Mouse (Mus musculus) lung, postnatal 36 days (tissue): ENCODE results near the gene Arpp19.
A peak's percentile ranks its signal among the peaks of the same experiment; 100 is the strongest.

ENCODE experiments used
- DNase-seq: peaks from one replicate; pipeline ENCODE4 v3.0.0; 2022; ENCODE audit warnings: mixed read lengths

Arpp19 gene

DNA sequence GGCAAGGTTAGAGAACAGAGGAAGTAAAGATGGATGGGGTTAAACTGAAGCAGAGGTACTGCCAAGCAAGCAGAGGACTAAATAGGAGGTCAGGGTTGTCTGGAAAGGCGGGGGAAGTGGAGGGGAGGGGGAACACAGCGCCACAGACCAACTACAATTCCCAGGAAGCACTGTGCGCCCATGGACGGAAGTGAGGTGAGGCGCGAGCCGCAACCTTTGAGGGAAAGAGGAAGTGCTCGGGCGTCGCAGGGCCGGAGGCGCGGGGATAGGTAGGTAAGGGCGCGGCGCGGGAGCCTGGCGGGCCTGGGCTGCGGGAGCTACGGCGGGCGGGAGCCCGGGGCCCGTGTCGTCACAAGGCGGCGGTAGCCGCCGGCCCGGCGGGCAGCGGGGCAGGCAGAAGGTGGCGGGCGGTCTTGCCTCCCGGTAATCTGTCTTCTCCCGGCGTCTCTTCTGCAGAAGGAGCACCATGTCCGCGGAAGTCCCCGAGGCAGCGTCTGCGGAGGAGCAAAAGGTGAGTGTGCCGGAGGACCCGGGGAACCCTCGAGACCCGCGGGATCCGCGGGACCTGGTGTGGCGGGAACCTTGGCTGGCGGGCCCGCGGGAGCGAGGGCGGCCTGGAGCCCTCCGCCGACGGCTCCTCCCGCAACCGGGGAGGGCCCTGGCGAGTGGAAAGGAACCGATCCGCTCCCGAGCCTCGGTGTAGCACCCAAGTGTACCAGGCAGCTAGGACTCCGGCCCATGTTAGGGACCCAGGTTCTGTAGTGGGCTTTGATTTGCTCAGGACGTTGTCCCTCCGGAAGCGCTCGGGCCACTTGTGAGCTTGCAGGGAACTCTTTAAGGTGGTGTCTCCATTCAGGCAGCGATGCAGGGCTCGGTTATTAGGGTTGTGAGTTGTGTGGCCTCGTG is at the start of gene Arpp19:
Gene Arpp19, plus strand, starts transcription at position 164 of the 906 bp plus-strand sequence.
- DNase-seq, result peak; percentile 90

DNA sequence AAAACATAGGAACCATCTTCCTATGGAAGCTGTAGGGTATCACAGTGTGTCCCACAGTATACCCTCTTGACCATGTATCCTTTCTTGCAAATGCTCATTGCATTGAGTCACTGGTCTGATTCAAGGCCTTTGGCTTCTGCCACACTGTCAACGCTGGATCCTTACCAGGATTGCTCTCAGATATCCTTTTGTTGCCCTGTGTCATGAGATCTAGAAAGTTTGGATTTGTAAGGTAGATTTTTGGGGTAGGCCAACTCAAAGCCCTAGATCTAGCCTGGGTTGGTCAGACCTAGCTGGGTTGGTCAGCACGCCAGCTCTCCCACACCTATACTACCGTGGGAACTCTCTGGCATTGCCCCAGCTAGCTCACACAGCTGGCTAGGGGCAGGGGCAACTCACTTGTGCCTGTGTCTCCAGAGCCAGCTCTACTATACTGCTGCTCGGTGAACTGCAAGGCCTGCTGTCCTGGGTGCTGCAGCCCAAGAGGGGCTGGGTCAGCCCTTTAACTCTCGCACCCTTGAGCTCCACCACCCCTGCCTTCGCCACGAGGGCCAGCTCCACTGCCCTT is 48.4 kb upstream of the Arpp19 start:
- no peak for DNase-seq

DNA sequence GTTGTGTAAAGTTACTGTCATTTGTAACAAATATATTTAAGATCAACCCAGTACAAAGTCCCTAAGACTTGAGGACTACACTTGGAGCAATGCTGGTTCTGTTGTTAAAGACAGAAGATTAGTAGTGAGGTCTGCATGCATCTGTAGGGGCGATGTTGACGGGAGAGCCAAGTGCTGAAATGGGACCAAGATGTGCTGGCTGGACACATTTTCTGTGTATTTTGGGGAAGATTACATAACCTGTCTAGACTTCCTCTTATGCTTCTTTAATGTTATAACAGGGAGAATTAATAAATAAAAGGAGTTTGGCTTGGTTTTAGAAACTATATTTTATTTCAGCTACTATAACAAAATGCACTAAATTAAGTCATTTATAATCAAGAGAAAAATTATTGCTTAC is 47.4 kb upstream of the Arpp19 start:
- DNase-seq, result no peak

DNA sequence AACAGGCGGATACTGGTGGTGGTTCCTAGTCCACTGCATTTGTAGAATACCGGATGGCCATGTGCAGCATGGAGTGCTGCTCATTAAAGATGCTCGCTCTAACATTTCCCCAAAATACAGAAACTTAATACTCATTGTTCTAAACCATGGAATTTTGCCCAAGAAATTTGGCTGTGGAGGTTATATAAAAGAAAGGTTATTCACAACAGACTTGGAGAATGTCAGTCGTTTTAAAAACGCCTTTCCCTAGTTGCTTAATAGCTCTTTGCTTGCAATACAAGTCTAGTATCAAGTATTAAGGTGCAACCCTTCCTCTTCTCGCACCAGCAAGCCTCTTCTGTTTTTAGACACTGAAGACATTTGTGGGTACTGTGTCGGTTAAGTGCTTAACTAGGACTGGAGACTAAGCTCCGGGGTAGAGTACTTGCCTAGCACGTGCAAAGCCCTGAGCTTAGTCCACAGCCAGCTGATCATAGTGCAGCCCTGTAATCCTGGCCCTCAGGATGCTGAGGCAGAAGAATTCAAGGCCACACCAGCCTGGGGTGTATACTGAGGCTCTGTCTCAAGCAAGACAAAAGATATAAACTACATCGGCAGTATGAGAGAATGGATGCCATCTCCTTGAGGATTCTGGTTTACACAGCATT is 42.7 kb upstream of the Arpp19 start:
- DNase-seq, result no peak

DNA sequence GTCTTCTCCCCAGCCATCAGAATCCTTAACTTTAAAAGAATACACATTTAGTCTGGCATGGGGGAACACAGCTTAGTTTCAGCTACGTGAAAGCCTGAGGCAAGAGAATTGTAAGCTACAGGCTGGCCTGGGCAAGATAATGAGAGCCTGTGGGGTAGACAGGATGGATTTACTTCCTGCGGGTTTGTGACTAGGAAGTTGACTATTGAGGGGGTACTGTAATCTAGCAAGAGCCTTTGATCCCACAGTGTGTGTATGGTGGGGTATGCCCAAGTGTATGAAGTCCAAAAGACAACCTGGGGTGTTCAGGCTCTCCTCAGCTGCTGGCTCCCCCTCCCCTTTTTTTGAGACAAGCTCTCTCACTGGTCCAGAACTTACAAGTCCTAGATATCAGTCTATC is 41.1 kb upstream of the Arpp19 start:
- DNase-seq, result no peak

DNA sequence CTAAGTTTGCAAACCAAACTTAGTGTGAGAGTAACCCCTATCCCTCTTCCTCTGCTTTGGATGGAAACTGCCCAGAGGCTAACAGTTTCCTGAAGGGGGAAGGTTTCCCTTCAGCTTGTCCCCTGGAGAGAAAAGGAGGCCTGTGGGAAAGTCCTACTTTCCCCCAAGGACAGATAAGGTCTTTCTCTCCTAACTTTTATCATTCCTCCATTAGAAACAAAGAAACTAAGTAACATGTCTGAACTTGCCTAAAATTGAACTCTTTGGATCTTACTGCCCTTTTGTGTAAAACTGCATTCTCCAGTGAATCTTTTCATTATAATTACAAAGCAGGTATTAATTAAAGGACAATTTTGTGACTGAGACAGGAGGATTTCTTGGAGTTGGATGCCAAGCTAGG is 39.4 kb upstream of the Arpp19 start:
- no peak for DNase-seq

DNA sequence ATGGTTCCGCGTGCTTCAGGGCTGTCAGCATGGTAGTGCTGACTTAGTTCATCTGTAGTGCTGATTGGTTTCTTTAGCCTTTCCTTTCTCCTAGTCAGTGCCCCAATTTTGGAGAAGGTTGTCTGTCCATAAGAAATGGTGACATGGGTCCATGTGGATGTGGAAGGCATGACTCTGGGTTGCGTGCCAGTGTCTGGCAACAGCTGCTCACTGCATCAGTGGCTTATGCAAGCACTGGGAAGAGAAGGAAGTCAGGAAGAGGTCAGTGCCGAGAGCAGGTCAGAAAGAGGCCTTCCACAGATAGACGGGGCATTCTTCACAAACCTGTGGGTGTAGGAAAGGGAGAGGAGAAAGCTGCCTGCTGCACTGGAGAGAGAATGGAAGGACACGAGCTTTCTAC is 36.4 kb upstream of the Arpp19 start:
- DNase-seq, result peak; percentile 19

DNA sequence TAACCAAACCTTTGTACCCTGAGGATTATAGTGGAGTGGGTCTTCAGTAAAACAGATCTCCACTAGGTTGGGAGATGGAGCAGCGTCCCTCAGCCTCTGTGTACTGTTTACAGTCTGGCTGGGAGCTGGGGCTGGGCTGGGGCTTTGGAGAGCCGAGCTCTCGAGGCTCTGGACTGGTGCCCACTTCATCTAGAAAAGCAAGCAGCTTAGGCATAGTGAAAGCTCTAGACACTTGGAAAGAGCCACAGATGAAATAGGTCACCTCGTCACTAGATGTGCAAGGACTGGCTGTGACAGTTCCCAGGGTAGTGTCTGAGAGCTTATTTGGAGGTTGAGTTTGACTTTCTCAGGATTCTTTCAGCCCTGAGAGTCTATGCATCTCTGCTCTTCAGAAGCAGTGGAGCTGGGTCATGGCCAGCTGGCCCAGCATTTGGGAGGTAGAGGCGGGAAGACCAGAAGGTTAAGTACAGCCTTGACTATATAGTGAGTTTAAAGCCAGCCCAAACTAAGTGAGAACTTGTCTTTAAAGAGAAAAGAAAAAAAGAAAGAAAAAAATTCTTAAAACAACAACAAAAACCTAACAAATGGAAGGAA is 35.7 kb upstream of the Arpp19 start:
- peak; percentile 84 for DNase-seq

DNA sequence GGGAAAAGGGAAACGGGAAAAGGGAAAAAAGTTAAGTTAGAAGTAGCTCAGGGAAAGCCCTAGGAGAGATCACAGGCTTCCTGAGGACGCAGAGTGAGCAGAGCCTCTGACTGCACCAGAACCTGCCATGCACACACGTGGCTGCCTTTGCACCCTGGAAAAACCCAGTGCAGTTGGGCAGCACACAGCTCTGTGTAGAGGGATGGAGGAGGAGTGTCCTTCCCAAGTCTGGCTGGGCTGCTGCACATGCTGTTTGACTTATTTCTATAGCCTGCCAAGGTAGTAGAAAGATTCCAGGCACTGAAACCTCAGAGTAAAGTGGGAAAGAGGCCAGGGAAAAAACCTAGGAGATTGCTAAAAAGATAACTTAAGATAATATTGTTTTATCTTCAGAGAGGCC is 35.2 kb upstream of the Arpp19 start:
- DNase-seq, result no peak

DNA sequence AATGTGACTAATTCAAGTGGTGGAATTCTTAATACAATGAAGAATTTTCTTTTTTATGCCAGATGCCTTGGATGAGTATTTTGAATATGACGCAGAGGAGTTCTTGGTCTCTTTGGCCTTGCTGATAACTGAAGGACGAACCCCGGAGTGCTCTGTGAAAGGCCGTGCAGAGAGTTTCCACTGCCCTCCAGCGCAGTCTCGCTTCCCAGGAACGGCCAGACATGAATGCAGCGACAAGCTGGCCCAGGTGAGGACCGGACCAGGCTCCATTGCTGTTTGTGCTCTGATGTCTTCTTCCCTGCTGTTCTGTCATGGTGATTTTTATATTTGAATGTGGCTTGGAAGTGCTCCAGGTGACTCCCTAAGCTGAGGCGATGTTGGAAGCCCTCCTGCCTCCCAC is 33.2 kb upstream of the Arpp19 start:
- no peak for DNase-seq

DNA sequence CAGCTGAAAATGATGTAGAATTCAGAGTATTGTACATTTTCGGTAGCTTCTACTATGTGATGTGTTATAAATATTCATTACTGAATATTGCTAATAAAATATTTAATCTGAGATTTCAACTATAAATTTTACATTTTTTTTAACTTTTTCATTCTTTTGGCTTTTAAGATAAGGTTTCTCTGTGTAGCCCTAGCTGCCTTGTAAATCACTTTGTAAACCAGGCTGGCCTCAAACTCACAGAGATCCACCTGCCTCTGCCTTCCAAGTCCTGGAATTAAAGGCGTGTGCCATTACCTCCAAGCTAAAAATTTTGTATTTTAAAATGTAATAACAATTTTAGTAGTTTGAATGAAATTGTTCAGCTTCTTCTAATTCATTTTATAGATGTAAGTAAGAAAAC is 20.8 kb upstream of the Arpp19 start:
- no peak for DNase-seq

DNA sequence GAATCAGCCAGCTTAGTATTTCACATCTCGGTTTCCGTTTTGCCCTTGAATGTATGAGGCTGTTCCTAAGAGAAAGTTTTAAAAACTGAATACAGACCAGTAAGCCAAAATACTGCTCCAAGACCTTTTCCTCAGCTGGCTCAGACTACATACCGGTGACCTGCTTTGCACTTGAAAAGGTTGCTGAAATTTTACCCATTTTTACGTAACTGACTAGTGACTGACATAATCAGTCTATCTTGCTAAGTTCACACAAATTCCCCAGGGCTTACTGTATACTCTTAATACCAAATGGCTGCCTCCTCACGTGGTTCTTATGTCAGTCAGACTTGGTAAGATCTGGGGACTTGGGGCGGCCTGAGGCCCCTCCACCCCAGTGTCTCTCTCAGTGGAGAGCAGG is 18.2 kb upstream of the Arpp19 start:
- no peak for DNase-seq

DNA sequence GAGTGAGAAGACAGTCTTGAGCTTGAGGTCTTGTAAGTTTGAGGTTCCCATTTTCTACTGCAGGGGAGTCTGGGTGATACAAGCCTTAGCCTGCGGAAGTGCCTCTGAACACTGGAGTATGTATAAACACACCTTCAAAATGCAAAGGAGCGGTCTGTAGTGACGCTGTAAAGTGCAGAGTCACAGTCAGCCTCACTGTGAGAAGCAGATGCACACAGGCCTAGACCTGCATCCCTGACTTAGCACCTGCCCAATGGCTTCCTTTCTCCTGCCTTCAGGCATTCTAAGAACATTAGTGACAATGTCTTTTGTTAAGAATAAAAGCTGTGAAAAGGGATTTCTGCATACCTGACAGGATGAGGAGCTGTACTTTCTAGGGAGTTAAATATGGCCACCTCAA is 17.8 kb upstream of the Arpp19 start:
- DNase-seq, result no peak

DNA sequence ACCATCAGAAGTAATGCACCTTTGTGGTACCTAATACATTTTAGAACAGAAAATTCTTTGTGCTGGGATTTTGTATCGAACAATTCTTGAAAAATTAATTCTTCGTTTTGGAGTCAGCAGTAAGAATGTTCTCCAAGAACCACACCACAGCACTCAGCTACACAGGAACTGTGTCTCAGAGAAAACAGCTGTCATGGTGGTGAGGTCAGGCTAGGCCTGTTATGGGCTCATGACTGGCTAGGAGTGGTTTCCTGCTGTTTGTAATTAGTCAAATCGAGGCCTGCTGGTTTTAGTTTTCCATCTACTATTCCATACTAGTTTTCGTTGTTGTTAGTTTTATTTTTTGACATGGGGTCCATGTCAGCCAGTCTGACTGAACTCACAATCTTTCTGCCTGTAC is 16.9 kb upstream of the Arpp19 start:
- no peak for DNase-seq

DNA sequence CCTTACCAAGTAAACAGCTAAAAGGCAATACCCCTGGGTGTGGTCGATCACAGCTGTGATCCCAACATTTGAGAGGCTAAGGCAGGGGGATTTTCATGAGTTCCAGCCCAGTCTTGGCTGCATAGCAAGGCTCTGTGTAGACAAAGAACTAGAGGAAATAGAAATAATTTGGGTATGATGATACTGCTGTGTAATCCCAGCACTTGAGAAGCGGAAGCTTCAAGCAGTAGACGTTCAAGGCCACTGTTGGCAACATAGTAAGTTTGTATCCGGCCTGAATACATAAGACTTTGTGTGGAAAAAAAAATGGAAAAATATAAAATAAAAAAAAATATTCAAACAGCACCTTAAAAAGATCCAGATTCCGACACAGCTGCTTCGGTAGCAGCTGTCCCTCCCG is 14.9 kb upstream of the Arpp19 start:
- no peak for DNase-seq

DNA sequence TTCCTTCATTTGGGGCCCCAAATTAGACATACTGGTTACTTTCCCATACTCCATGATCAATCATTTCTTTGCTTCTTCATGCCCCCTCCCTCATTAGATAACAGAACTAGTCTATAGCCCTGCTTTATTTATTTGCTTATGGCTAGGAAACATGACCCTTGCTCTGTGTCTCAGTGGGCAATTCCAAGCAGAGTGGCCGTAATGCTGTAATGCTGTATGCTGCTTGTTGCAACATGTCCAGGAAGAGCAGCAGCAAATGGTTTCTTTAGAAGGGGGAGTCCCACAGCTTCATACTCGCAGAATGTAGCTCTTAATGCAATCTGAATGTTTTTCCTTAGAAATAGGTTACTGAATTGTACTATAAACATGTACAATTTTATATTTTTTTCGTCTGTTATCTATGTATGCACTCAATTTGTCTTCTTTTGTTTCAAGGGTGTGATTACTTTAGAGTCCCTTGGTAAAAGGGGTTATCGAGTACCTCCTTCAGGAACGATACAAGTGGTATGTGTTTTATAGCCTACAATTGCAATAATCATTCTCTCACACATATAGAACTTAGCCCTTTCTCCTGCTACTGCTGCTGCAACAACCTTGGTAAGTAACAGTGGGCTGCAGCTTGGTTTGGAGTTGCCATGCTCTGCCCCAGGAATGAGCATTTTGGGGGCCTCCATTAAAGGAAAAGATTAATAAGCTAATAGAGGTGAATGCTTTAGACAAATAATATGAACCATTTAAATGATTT is 14.1 kb upstream of the Arpp19 start:
- DNase-seq, result no peak

DNA sequence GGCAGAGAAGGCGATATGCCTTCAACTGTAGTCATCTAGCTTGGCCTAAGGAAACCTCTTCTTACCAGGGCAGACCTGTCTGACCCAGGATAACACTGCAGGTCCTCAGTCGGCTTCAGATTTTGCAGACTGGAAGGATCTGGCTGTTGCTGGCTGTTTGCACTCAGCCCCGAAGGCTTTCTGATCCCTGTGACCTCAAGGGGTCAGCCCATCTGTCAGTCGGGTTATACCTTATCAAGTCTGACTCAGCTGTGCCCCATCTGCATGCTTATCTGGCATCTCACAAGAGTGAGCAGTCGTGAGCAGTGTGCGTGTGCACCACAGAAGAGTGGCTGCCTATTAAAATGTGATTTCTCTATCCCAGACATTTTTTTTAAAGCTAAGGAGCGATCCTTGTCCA is 13.3 kb upstream of the Arpp19 start:
- no peak for DNase-seq

DNA sequence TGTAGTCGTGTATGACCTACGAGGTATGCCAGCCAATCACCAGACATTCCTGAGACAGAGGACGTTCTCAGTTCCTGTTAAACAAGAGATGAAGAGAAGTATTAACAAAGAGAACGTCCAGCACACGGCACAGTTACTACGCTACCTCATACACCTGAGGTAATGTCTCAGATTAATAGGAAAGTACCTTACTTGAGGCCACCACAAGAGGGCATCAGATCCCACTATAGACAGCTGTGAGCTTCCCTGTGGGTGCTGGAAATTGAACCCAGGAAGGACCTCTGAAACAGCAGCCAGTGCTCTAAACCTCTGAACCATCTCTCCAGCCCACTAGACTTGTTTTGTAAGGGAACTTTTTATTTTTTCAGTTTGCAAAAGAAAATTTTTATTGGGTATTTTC is 11.7 kb upstream of the Arpp19 start:
- peak; percentile 14 for DNase-seq

DNA sequence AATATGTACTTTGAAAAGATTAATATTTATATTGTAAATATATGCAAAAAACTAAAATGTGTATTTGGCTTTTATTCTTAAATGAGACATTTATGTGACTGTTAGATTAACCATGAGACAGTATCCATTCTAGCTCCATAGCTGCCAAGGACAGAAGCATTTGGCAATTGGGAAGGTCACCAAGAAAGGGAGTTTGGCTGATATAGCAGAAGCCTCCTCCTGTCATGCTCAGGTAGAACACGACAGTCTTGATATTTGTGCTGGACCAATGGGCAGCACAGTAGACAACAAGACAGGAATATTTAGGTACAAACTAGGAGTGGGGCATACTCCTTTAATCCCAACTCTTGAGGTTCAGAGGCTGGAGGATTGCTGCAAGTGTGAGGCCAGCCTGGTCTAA is 5.0 kb upstream of the Arpp19 start:
- DNase-seq, result no peak

DNA sequence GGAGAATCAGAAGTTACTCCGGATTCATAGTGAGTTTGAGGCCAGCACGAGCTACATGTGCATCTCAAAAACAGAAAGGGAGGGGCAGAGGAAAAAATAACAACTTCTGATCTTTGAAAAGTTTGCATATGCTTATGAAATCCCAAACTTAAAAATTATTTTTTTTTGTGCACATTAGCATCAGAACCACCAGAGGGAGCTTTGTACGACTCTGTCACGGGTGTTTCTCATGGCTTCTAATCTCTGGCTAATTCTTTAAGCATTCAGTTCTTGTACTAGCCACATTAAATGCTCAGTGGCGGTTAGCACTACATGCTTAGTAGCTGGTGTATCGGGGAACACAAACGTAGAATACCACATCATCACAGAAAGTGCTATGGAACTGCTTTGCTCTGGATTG is 4.3 kb upstream of the Arpp19 start:
- DNase-seq, result no peak

DNA sequence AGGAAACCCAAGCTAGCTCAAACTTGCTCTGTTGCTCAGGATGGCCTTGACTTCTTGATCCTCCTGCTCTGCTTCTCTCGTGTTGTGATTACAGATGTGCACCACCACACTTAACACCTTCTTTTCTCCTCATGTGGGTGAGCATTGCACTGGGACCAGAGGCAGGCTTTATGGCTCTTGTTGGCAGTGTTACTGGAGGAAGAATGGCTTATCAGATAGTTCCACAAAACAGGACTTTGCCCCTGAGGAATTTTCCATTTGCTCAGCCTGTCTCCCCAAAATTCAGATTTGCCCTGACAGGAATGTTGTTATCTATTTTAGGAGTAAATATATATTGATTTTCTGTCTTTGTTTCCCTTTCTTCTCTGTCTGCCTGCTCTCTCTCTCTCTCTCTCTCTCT is 2.7 kb upstream of the Arpp19 start:
- DNase-seq, result no peak

DNA sequence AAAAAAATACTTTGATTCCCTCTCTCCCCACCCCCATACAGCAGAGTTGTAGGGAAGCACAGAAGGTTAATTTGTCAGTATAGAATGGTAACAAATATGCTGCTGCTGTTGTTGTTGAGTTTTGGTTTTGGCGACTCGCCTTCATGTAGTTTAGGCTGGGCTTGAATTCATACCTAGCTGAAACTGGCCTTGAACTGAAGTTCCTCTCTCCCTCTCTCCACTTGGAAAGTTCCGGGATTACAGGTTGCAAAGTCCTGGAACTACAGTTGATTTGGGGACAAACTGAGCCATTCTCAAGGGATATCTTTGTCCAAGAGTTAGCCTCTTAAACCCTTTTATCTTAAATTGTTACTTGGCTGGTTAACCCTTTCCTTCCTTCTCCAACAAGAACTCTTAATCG is 1.5 kb upstream of the Arpp19 start:
- no peak for DNase-seq

DNA sequence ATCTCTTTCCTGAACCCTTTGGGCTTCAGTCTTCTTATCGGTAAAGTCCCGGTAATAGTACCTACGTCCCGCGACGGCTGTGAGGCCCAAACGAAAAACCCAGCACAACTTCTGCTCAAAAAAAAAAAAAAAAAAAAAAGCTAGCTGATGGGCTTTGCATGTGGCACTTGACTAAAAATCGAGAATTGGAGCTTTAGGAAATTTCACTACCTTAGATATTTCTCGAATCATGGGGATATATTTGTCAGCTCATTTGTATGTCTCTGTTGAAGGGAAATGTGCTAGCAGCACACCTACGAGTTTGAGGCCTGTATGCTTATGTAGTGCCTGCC is 909 bp downstream of the Arpp19 start:
- no peak for DNase-seq
